Mouse (Mus musculus): Measurements from ENCODE around the gene Olfr1511.
"Not testable (repeated sequence)": the region's sequence is repeated elsewhere in the genome, so short reads cannot be mapped to it uniquely, and the experiment has no call there.

Gene Olfr1511

GRCm38 (mm10) chr14:52397279-52397678 lies at the start of gene Olfr1511:
Gene Olfr1511 (minus strand): TSS chr14:52397379.
- no peak for ATAC-seq (ENCODE audit: insufficient number of reproducible peaks, low FRiP score, low TSS enrichment)

- no peak for ATAC-seq (ENCODE audit: insufficient number of reproducible peaks, low FRiP score, low TSS enrichment)
These were observed 45.5 kb upstream of the Olfr1511 start, which contains the start of gene Olfr1509 for GRCm38 (mm10) chr14:52442690-52443089. Gene Olfr1509 (plus strand): TSS chr14:52442990.

GRCm38 (mm10) chr14:52427686-52428085 lies 30.5 kb upstream of the Olfr1511 start:
- no peak for ATAC-seq (ENCODE audit: insufficient number of reproducible peaks, low FRiP score, low TSS enrichment)

GRCm38 (mm10) chr14:52414273-52414672 lies 17.1 kb upstream of the Olfr1511 start, which contains the start of gene Olfr1510:
Gene Olfr1510 (minus strand): TSS chr14:52414373.
- no peak for ATAC-seq (ENCODE audit: insufficient number of reproducible peaks, low FRiP score, low TSS enrichment)

GRCm38 (mm10) chr14:52410142-52410919 lies 13.2 kb upstream of the Olfr1511 start:
- not testable (repeated sequence) for ATAC-seq (ENCODE audit: insufficient number of reproducible peaks, low FRiP score, low TSS enrichment)

- ATAC-seq (ENCODE audit: insufficient number of reproducible peaks, low FRiP score, low TSS enrichment): not testable (repeated sequence)
These were observed 6.9 kb downstream of the Olfr1511 start for GRCm38 (mm10) chr14:52390084-52390848.

- no peak for ATAC-seq (ENCODE audit: insufficient number of reproducible peaks, low FRiP score, low TSS enrichment)
These were observed 18.1 kb downstream of the Olfr1511 start, which contains the start of gene Olfr1512 for GRCm38 (mm10) chr14:52379068-52379467. Gene Olfr1512 (minus strand): TSS chr14:52379168.

- no peak for ATAC-seq (ENCODE audit: insufficient number of reproducible peaks, low FRiP score, low TSS enrichment)
These were observed 28.4 kb downstream of the Olfr1511 start for GRCm38 (mm10) chr14:52368741-52369140.

GRCm38 (mm10) chr14:52356308-52356707 lies 40.9 kb downstream of the Olfr1511 start, which contains the start of gene Olfr1513:
Gene Olfr1513 (minus strand): TSS chr14:52356408.
- ATAC-seq (ENCODE audit: insufficient number of reproducible peaks, low FRiP score, low TSS enrichment): no peak

All from cerebellum, adult (tissue).